Mouse (Mus musculus): ENCODE data around the gene Cdc20. TPM values are rescaled to one million over a fixed set of nuclear protein-coding genes. Genes with fewer than 3 reads are reported as not detected.

Cdc20 gene
- total RNA-seq, 2 experiments from 2014 or later = 1.1 to 1.5 TPM

GRCm38 (mm10) chr4:118421384-118421783, 15.8 kb downstream of the Cdc20 start:
- DNase-seq (ENCODE audit: extremely low spot score in 1 of 2, low spot score in 1 of 2) = no peak

- no peak for DNase-seq (ENCODE audit: extremely low spot score in 1 of 2, low spot score in 1 of 2)
Observed at GRCm38 (mm10) chr4:118417112-118417797, 19.9 kb downstream of the Cdc20 start.

GRCm38 (mm10) chr4:118416329-118416728, 20.8 kb downstream of the Cdc20 start:
- DNase-seq (ENCODE audit: extremely low spot score in 1 of 2, low spot score in 1 of 2) = no peak

GRCm38 (mm10) chr4:118415779-118416178, 21.4 kb downstream of the Cdc20 start:
- no peak for DNase-seq (ENCODE audit: extremely low spot score in 1 of 2, low spot score in 1 of 2)

GRCm38 (mm10) chr4:118413553-118413952, 23.6 kb downstream of the Cdc20 start:
- DNase-seq (ENCODE audit: extremely low spot score in 1 of 2, low spot score in 1 of 2) = no peak

GRCm38 (mm10) chr4:118410871-118411270, 26.3 kb downstream of the Cdc20 start:
- DNase-seq (ENCODE audit: extremely low spot score in 1 of 2, low spot score in 1 of 2) = no peak

- DNase-seq (ENCODE audit: extremely low spot score in 1 of 2, low spot score in 1 of 2) = peak; percentile 74 to 82
Observed at GRCm38 (mm10) chr4:118409142-118409900, 27.8 kb downstream of the Cdc20 start, which contains the start of the genes Szt2 and Med8. Szt2 (minus strand) TSS chr4:118409273. Med8 (plus strand) TSS chr4:118409337.

GRCm38 (mm10) chr4:118402701-118403100, 34.5 kb downstream of the Cdc20 start:
- DNase-seq (ENCODE audit: extremely low spot score in 1 of 2, low spot score in 1 of 2) = no peak

- DNase-seq (ENCODE audit: extremely low spot score in 1 of 2, low spot score in 1 of 2) = no peak
Observed at GRCm38 (mm10) chr4:118401918-118402317, 35.2 kb downstream of the Cdc20 start.

- DNase-seq (ENCODE audit: extremely low spot score in 1 of 2, low spot score in 1 of 2) = no peak
Observed at GRCm38 (mm10) chr4:118401421-118401820, 35.7 kb downstream of the Cdc20 start.

GRCm38 (mm10) chr4:118398400-118398799, 38.8 kb downstream of the Cdc20 start:
- DNase-seq (ENCODE audit: extremely low spot score in 1 of 2, low spot score in 1 of 2) = no peak

- no peak for DNase-seq (ENCODE audit: extremely low spot score in 1 of 2, low spot score in 1 of 2)
Observed at GRCm38 (mm10) chr4:118396433-118396832, 40.7 kb downstream of the Cdc20 start.

- no peak for DNase-seq (ENCODE audit: extremely low spot score in 1 of 2, low spot score in 1 of 2)
Observed at GRCm38 (mm10) chr4:118395289-118395688, 41.9 kb downstream of the Cdc20 start.

- no peak for DNase-seq (ENCODE audit: extremely low spot score in 1 of 2, low spot score in 1 of 2)
Observed at GRCm38 (mm10) chr4:118394505-118394904, 42.6 kb downstream of the Cdc20 start.

- DNase-seq (ENCODE audit: extremely low spot score in 1 of 2, low spot score in 1 of 2) = no peak
Observed at GRCm38 (mm10) chr4:118390146-118390545, 47.0 kb downstream of the Cdc20 start.

- no peak for DNase-seq (ENCODE audit: extremely low spot score in 1 of 2, low spot score in 1 of 2)
Observed at GRCm38 (mm10) chr4:118387316-118387715, 49.8 kb downstream of the Cdc20 start.

GRCm38 (mm10) chr4:118383271-118383670, 53.9 kb downstream of the Cdc20 start:
- DNase-seq (ENCODE audit: extremely low spot score in 1 of 2, low spot score in 1 of 2) = no peak

Other genes with a start within 250 kb of the Cdc20 start
- 10 to 100 TPM; 86.9 to 88.0 TPM for gene Ptprf, start 145.9 kb downstream of the Cdc20 start, total RNA-seq (2021)
- 10 to 100 TPM; 31.3 to 41.2 TPM for gene Szt2, start 28.1 kb downstream of the Cdc20 start, total RNA-seq (2021)
- 10 to 100 TPM; 58.8 to 63.2 TPM for gene Med8, start 28.0 kb downstream of the Cdc20 start, total RNA-seq (2021)
- 10 to 100 TPM; 29.5 to 30.3 TPM for gene Elovl1, start 9.3 kb downstream of the Cdc20 start, total RNA-seq (2021)
- under 1 TPM in 1 of 2 experiments, not detected in 1; 0.34 TPM for gene Mpl, start 20.2 kb upstream of the Cdc20 start, total RNA-seq (2021)
- 1 to 10 TPM; 7.0 to 8.1 TPM for gene Tie1, start 52.7 kb upstream of the Cdc20 start, total RNA-seq (2021)
- gene 2610528J11Rik, start 89.6 kb upstream of the Cdc20 start, total RNA-seq (2021) = not detected
- gene Tmem125, start 106.7 kb upstream of the Cdc20 start, total RNA-seq (2021) = 10 to 100 TPM; 10.4 to 12.3 TPM
- under 1 TPM; 0.47 to 0.71 TPM for gene Cfap57, start 183.4 kb upstream of the Cdc20 start, total RNA-seq (2021)
- gene Ebna1bp2, start 183.4 kb upstream of the Cdc20 start, total RNA-seq (2021) = 10 to 100 TPM; 56.0 to 65.6 TPM
- not detected for gene Olfr62, start 221.6 kb upstream of the Cdc20 start, total RNA-seq (2021)